Mouse (Mus musculus) small intestine, adult 2 months (tissue): ENCODE measurements around the gene Spata31d1a.

Experiments
- CTCF ChIP-seq: fragments of 200-500 bp; IDR thresholded peaks from 2 replicates; pipeline ENCODE4 v1.5.1; 2012; ENCODE audit warnings: low read depth, mild to moderate bottlenecking, control low read depth, inconsistent platforms, low read length, moderate library complexity, mixed read lengths; ENCODE audit not compliant: insufficient replicate concordance, insufficient read length; ENCODE audit errors: extremely low read depth
- POLR2A ChIP-seq: fragments of 200-500 bp; IDR thresholded peaks from 2 replicates; pipeline ENCODE4 v1.6.1; 2012; ENCODE audit warnings: low read depth, mild to moderate bottlenecking, control low read depth, inconsistent platforms, low read length, moderate library complexity

GRCm38 (mm10) chr13:59661387-59661786 is 48.7 kb downstream of the Spata31d1a start:
- TF ChIP-seq CTCF (no peak), POLR2A (no peak)
